Mouse (Mus musculus): ENCODE measurements around the gene Cmip. TPM values are rescaled to one million over a fixed set of nuclear protein-coding genes. Genes with fewer than 3 reads are reported as not detected.

The Cmip gene
- polyA plus RNA-seq, 1 experiment, result 23.6 TPM

DNA sequence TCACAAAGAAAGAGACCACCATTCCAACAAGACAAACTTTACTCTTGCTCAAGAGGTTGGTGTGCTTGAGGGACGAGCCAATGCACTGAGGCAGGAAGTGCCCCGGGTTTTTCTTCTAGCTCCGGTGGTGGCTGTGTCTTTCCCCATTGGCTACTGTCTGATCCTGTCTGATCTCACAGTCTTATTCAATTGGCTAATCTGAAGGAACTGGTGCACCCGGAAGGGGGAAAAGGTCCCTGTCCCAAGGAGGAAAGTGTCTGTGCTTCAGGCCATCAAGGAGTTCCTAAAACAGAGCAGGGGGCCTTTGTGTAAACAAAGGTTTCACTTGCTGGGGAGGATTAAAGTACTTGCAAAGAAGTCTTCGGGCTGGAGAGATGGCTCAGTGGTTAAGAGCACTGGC is 48.5 kb downstream of the Cmip start:
- TF ChIP-seq POLR2AphosphoS2 (IDR thresholded peaks at IDR 0.05; ENCODE audit: insufficient read length, low read depth), result no peak
- no peak for TF ChIP-seq MYOD1 (IDR thresholded peaks at IDR 0.05; ENCODE audit: control insufficient read depth in 1 of 3, insufficient read length in 2 of 3, low read depth in 2 of 3)
- TF ChIP-seq REST (IDR thresholded peaks at IDR 0.05; ENCODE audit: insufficient read depth, insufficient read length), result no peak
- no peak for TF ChIP-seq TCF12 (IDR thresholded peaks at IDR 0.05; ENCODE audit: insufficient read depth, poor library complexity, severe bottlenecking)
- no peak for TF ChIP-seq MAX (IDR thresholded peaks at IDR 0.05; ENCODE audit: low read depth)
- no peak for TF ChIP-seq POLR2A (IDR thresholded peaks at IDR 0.05; ENCODE audit: insufficient read length, low read depth)
- no peak for TF ChIP-seq TCF3 (IDR thresholded peaks at IDR 0.05; ENCODE audit: insufficient read length, low read depth)
- no peak for TF ChIP-seq SRF (IDR thresholded peaks at IDR 0.05; ENCODE audit: control insufficient read depth, insufficient read length, low read depth)
- no peak for TF ChIP-seq CEBPB (IDR thresholded peaks at IDR 0.05; ENCODE audit: insufficient read depth, poor library complexity, severe bottlenecking)
- no peak for TF ChIP-seq USF1 (IDR thresholded peaks at IDR 0.05; ENCODE audit: low read depth)
- no peak for TF ChIP-seq MYOG (IDR thresholded peaks at IDR 0.05; ENCODE audit: control insufficient read depth in 1 of 3, insufficient read depth in 1 of 3, insufficient read length in 2 of 3, low read depth in 2 of 3)
- Histone ChIP-seq H3K79me2 (ENCODE audit: control insufficient read depth, insufficient read depth) (peaks cover 31% of the 10 kb centered on the region), H3K27me3 (ENCODE audit: control insufficient read depth, insufficient read depth, insufficient read length) (no peaks in the 10 kb centered on the region), H3K4me2 (ENCODE audit: low read depth) (no peak overlapping the region), H3K4me3 (no peak overlapping the region), H3ac (ENCODE audit: control insufficient read depth, insufficient read length) (no peak overlapping the region), H3K36me3 (ENCODE audit: control insufficient read depth, insufficient read depth) (no peaks in the 10 kb centered on the region)

DNA sequence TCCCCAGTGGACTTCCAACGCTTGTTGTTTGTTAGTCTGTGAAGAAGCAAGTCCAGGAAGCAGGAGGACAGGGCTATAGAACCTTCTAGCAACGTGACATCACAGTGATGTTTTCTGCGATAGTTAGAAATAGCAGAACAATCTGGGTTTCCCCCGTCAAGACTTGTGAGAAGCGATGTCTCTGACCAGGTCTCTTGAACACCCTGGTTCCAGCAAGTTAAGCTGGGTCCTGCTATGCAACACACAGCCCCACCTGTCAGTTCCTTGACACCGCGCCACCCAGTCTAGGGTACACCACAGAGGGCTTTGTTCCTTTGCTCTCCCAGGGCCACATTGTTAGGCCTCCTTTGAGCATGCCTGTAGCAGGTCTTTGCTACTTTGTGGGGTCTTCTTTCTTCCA is 49.9 kb downstream of the Cmip start:
- no peak overlapping the region for H3K4me2 ChIP-seq (ENCODE audit: low read depth)
- H3K36me3 ChIP-seq (ENCODE audit: control insufficient read depth, insufficient read depth), result no peaks in the 10 kb centered on the region
- peaks cover 31% of the 10 kb centered on the region for H3K79me2 ChIP-seq (ENCODE audit: control insufficient read depth, insufficient read depth)
- H3K4me3 ChIP-seq, result no peak overlapping the region
- TF ChIP-seq USF1 (IDR thresholded peaks at IDR 0.05; ENCODE audit: low read depth) (no peak), POLR2A (IDR thresholded peaks at IDR 0.05; ENCODE audit: insufficient read length, low read depth) (no peak)
- no peaks in the 10 kb centered on the region for H3K27me3 ChIP-seq (ENCODE audit: control insufficient read depth, insufficient read depth, insufficient read length)
- H3ac ChIP-seq (ENCODE audit: control insufficient read depth, insufficient read length), result no peak overlapping the region

DNA sequence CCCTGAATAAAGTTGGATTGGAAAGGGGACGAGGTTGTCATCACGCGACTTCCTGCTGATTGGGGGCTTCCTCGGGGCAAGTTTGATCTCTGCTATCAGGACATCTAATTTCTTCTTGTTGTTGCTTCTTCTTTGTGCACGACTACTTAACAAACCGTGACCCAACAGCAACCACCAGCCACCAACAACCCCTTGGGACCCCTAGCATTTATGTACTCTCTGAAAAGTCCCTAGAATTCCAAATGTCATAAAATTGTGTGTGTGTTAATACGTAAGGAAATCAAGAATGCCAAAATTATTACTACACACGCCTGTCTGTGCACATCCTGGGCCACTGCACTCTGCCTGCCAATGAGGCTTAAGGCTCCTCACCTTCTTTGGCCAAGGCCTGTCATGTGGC is 50.4 kb downstream of the Cmip start:
- Histone ChIP-seq H3ac (ENCODE audit: control insufficient read depth, insufficient read length) (no peak overlapping the region), H3K79me2 (ENCODE audit: control insufficient read depth, insufficient read depth) (peaks cover 31% of the 10 kb centered on the region), H3K27me3 (ENCODE audit: control insufficient read depth, insufficient read depth, insufficient read length) (no peaks in the 10 kb centered on the region), H3K36me3 (ENCODE audit: control insufficient read depth, insufficient read depth) (no peaks in the 10 kb centered on the region), H3K4me2 (ENCODE audit: low read depth) (no peak overlapping the region), H3K4me3 (no peak overlapping the region)
- TF ChIP-seq USF1 (IDR thresholded peaks at IDR 0.05; ENCODE audit: low read depth), result no peak

DNA sequence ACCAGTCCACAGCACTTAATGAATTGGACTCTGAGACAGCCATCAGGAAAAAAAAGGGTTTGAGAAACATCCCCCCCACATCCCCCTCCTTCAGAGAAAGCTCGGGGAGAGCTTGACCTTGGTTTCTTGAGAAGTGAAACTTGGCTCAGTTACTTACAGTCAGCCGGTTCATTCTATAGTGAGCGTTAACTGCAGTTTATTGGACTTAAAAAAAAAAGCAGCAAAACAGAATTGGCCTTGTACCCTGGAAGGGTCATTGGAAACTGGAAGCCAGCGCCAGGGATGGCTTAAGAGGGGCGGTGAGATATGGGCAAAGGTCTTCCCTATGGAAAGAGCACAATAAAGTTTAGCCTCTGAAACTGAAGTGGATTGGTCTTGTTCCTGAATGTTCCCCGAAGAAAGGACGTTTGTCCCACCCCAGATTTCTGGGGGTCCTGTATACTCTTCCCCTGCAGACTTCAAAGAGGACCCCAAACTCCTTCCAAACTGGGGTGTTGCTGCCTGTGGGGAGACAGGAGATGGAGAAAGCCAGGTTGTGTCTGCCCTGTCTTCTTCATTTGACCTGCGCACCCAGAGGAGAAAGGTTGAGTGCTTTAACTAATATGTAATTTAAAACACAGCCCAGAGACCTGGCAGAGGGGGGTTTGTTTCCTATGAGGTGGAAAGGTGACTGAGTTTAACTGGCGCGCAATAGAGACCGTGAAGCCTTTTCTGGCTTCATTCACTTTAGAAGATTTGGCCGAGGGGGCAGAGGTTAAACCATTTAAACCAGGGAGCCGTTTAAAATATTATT is 51.6 kb downstream of the Cmip start:
- Histone ChIP-seq H3ac (ENCODE audit: control insufficient read depth, insufficient read length) (no peak overlapping the region), H3K4me3 (no peak overlapping the region), H3K4me2 (ENCODE audit: low read depth) (no peak overlapping the region), H3K27me3 (ENCODE audit: control insufficient read depth, insufficient read depth, insufficient read length) (no peaks in the 10 kb centered on the region), H3K79me2 (ENCODE audit: control insufficient read depth, insufficient read depth) (peaks cover 32% of the 10 kb centered on the region), H3K36me3 (ENCODE audit: control insufficient read depth, insufficient read depth) (no peaks in the 10 kb centered on the region)
- no peak for TF ChIP-seq MYOG (IDR thresholded peaks at IDR 0.05; ENCODE audit: control insufficient read depth in 1 of 3, insufficient read depth in 1 of 3, insufficient read length in 2 of 3, low read depth in 2 of 3)
- no peak for TF ChIP-seq TCF3 (IDR thresholded peaks at IDR 0.05; ENCODE audit: insufficient read length, low read depth)
- TF ChIP-seq POLR2A (IDR thresholded peaks at IDR 0.05; ENCODE audit: insufficient read length, low read depth), result no peak

DNA sequence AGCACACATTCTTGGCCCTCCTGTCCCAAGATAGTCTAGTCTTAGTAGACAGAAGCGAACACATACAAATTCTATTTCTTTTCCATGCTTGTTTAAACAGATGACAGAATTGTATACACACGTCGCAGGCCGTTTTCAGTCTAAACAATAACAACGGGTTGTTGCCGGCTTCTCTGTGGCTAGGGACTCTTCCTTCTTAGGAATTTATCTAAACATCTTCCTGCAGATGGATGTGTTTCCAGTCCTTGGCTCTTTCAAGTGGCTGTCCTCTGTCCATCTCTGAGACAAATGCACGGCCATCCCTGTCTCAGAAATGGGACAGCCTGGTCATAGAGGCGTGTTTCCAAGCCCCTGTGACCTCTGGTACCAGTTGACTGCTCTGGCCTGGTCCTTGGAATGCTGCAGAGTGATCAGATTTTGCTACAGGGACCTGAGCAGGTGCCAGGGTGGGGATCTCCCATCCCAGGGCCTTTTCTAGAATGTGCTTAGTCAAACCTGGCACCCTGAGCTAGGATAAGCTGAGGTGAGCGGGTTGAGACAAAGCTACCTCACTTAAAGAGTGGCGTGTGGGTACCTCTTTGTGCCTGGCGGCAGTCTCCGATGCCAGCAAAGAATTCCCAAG is 52.9 kb downstream of the Cmip start:
- TF ChIP-seq MAX (IDR thresholded peaks at IDR 0.05; ENCODE audit: low read depth) (no peak), CEBPB (IDR thresholded peaks at IDR 0.05; ENCODE audit: insufficient read depth, poor library complexity, severe bottlenecking) (no peak), TCF12 (IDR thresholded peaks at IDR 0.05; ENCODE audit: insufficient read depth, poor library complexity, severe bottlenecking) (no peak), USF1 (IDR thresholded peaks at IDR 0.05; ENCODE audit: low read depth) (no peak), TCF3 (IDR thresholded peaks at IDR 0.05; ENCODE audit: insufficient read length, low read depth) (no peak), MYOG (IDR thresholded peaks at IDR 0.05; ENCODE audit: control insufficient read depth in 1 of 3, insufficient read depth in 1 of 3, insufficient read length in 2 of 3, low read depth in 2 of 3) (no peak), REST (IDR thresholded peaks at IDR 0.05; ENCODE audit: insufficient read depth, insufficient read length) (no peak), POLR2A (IDR thresholded peaks at IDR 0.05; ENCODE audit: insufficient read length, low read depth) (no peak), MYOD1 (IDR thresholded peaks at IDR 0.05; ENCODE audit: control insufficient read depth in 1 of 3, insufficient read length in 2 of 3, low read depth in 2 of 3) (no peak), SRF (IDR thresholded peaks at IDR 0.05; ENCODE audit: control insufficient read depth, insufficient read length, low read depth) (no peak)
- H3K4me2 ChIP-seq (ENCODE audit: low read depth), result no peak overlapping the region
- H3K4me3 ChIP-seq, result no peak overlapping the region
- no peaks in the 10 kb centered on the region for H3K36me3 ChIP-seq (ENCODE audit: control insufficient read depth, insufficient read depth)
- no peak overlapping the region for H3ac ChIP-seq (ENCODE audit: control insufficient read depth, insufficient read length)
- H3K79me2 ChIP-seq (ENCODE audit: control insufficient read depth, insufficient read depth), result peaks cover 32% of the 10 kb centered on the region
- H3K27me3 ChIP-seq (ENCODE audit: control insufficient read depth, insufficient read depth, insufficient read length), result no peaks in the 10 kb centered on the region
